Mouse (Mus musculus): ENCODE measurements around the gene Hdgfl2. TPM values are rescaled to one million over a fixed set of nuclear protein-coding genes. Genes with fewer than 3 reads are reported as not detected.

Gene Hdgfl2
- polyA plus RNA-seq, 1 experiment: 115 TPM

GRCm38 (mm10) chr17:56034040-56034725 is 45.3 kb upstream of the Hdgfl2 start:
- H3K36me3 ChIP-seq (ENCODE audit: control insufficient read depth, insufficient read depth, low read length): peaks cover 3% of the 10 kb centered on the region
- H3K4me3 ChIP-seq (ENCODE audit: control insufficient read depth, low read depth, low read length): peak overlapping the region; percentile 53
- TF ChIP-seq POLR2A (IDR thresholded peaks at IDR 0.05; ENCODE audit: control insufficient read depth, low read depth, low read length) (no peak), CTCF (IDR thresholded peaks at IDR 0.05; ENCODE audit: control insufficient read depth, insufficient read depth, insufficient replicate concordance, low read depth, low read length) (no peak)
- H3K27me3 ChIP-seq (ENCODE audit: control insufficient read depth, insufficient read depth, low read length): no peaks in the 10 kb centered on the region
- H3K4me1 ChIP-seq (ENCODE audit: control insufficient read depth, insufficient read depth, low read length): peaks cover 21% of the 10 kb centered on the region
- no peak overlapping the region for H3K27ac ChIP-seq (ENCODE audit: control insufficient read depth, insufficient read depth, low read depth, low read length)

DNA sequence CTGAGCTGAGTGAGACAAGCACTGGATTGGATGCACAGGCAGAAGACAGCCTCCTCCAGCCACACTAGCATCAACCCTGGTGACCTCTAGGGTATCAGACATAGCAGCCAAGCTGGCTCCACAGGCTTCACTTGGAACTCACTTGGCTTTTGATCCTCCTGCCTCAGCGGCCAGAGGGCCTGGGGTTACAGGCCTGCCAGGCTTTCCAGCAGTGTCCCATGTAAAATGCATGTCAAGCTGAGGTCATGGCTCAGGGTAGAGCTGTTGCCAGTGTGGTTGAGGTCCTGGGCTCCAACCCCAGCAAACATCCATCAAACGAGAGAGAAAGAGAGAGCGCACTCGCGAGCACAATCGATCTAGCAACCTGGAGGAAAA is 44.7 kb upstream of the Hdgfl2 start:
- Histone ChIP-seq H3K36me3 (ENCODE audit: control insufficient read depth, insufficient read depth, low read length) (peaks cover 3% of the 10 kb centered on the region), H3K27me3 (ENCODE audit: control insufficient read depth, insufficient read depth, low read length) (no peaks in the 10 kb centered on the region), H3K27ac (ENCODE audit: control insufficient read depth, insufficient read depth, low read depth, low read length) (no peak overlapping the region), H3K4me3 (ENCODE audit: control insufficient read depth, low read depth, low read length) (peak overlapping the region; percentile 53), H3K4me1 (ENCODE audit: control insufficient read depth, insufficient read depth, low read length) (peaks cover 21% of the 10 kb centered on the region)
- TF ChIP-seq POLR2A (IDR thresholded peaks at IDR 0.05; ENCODE audit: control insufficient read depth, low read depth, low read length) (no peak), CTCF (IDR thresholded peaks at IDR 0.05; ENCODE audit: control insufficient read depth, insufficient read depth, insufficient replicate concordance, low read depth, low read length) (no peak)

DNA sequence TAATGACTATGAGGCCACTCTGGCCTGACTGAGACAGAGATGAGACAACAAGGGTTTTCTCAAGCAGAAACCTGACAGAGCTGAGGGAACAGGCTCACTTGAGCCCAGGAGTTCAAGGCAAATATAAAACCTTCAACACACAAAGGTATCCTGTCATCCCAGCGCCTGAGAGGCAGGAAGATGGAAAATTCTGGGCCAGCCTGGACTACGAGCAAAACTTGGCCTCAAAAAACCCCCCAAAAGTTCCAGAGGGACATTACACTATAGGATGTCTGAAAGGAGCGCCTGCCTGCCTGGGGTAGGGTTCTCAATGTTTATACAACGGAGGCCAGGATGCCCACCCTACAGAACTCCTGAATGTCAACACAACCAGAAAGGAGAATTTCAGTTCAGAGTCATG is 44.2 kb upstream of the Hdgfl2 start:
- Histone ChIP-seq H3K36me3 (ENCODE audit: control insufficient read depth, insufficient read depth, low read length) (peaks cover 3% of the 10 kb centered on the region), H3K27me3 (ENCODE audit: control insufficient read depth, insufficient read depth, low read length) (no peaks in the 10 kb centered on the region), H3K27ac (ENCODE audit: control insufficient read depth, insufficient read depth, low read depth, low read length) (no peak overlapping the region), H3K4me1 (ENCODE audit: control insufficient read depth, insufficient read depth, low read length) (peaks cover 20% of the 10 kb centered on the region), H3K4me3 (ENCODE audit: control insufficient read depth, low read depth, low read length) (peak overlapping the region; percentile 53)
- TF ChIP-seq CTCF (IDR thresholded peaks at IDR 0.05; ENCODE audit: control insufficient read depth, insufficient read depth, insufficient replicate concordance, low read depth, low read length) (no peak), POLR2A (IDR thresholded peaks at IDR 0.05; ENCODE audit: control insufficient read depth, low read depth, low read length) (no peak)

GRCm38 (mm10) chr17:56036176-56036900 is 43.1 kb upstream of the Hdgfl2 start, which contains the start of gene Sh3gl1:
Sh3gl1 (minus strand) TSS chr17:56036635.
- Histone ChIP-seq H3K27ac (ENCODE audit: control insufficient read depth, insufficient read depth, low read depth, low read length) (peak within 1 kb of the TSS; percentile 92), H3K4me3 (ENCODE audit: control insufficient read depth, low read depth, low read length) (peak within 1 kb of the TSS; percentile 97), H3K36me3 (ENCODE audit: control insufficient read depth, insufficient read depth, low read length) (peaks cover 3% of the 10 kb centered on the region), H3K27me3 (ENCODE audit: control insufficient read depth, insufficient read depth, low read length) (no peaks in the 10 kb centered on the region), H3K4me1 (ENCODE audit: control insufficient read depth, insufficient read depth, low read length) (peaks cover 18% of the 10 kb centered on the region)
- TF ChIP-seq POLR2A (IDR thresholded peaks at IDR 0.05; ENCODE audit: control insufficient read depth, low read depth, low read length) (peak; percentile 89), CTCF (IDR thresholded peaks at IDR 0.05; ENCODE audit: control insufficient read depth, insufficient read depth, insufficient replicate concordance, low read depth, low read length) (peak; percentile 100)

- H3K36me3 ChIP-seq (ENCODE audit: control insufficient read depth, insufficient read depth, low read length): peaks cover 3% of the 10 kb centered on the region
- TF ChIP-seq POLR2A (IDR thresholded peaks at IDR 0.05; ENCODE audit: control insufficient read depth, low read depth, low read length) (no peak), CTCF (IDR thresholded peaks at IDR 0.05; ENCODE audit: control insufficient read depth, insufficient read depth, insufficient replicate concordance, low read depth, low read length) (no peak)
- H3K4me3 ChIP-seq (ENCODE audit: control insufficient read depth, low read depth, low read length): peak overlapping the region; percentile 92
- no peaks in the 10 kb centered on the region for H3K27me3 ChIP-seq (ENCODE audit: control insufficient read depth, insufficient read depth, low read length)
- peak overlapping the region; percentile 78 for H3K27ac ChIP-seq (ENCODE audit: control insufficient read depth, insufficient read depth, low read depth, low read length)
- peaks cover 16% of the 10 kb centered on the region for H3K4me1 ChIP-seq (ENCODE audit: control insufficient read depth, insufficient read depth, low read length)
These were observed 42.5 kb upstream of the Hdgfl2 start for GRCm38 (mm10) chr17:56036901-56037287.

GRCm38 (mm10) chr17:56038583-56039261 is 40.7 kb upstream of the Hdgfl2 start:
- Histone ChIP-seq H3K27me3 (ENCODE audit: control insufficient read depth, insufficient read depth, low read length) (no peaks in the 10 kb centered on the region), H3K4me3 (ENCODE audit: control insufficient read depth, low read depth, low read length) (no peak overlapping the region), H3K27ac (ENCODE audit: control insufficient read depth, insufficient read depth, low read depth, low read length) (no peak overlapping the region), H3K4me1 (ENCODE audit: control insufficient read depth, insufficient read depth, low read length) (peaks cover 14% of the 10 kb centered on the region), H3K36me3 (ENCODE audit: control insufficient read depth, insufficient read depth, low read length) (peaks cover 2% of the 10 kb centered on the region)
- TF ChIP-seq POLR2A (IDR thresholded peaks at IDR 0.05; ENCODE audit: control insufficient read depth, low read depth, low read length): no peak

DNA sequence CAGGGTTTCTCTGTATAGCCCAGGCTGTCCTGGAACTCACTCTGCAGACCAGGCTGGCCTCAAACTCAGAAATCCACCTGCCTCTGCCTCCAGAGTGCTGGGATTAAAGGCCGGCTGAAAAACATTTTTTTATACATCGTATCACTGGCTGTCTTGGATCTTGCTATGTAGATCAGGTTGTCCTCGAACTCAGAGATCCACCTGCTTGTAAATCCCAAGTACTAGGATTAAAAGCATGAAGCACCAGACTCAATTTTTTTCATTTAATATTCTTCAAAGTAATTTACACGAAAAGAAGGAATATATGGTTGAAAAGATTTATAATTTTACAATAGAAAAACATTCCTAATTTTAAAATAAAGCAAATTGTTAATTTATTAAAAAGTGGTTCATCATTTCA is 40.1 kb upstream of the Hdgfl2 start:
- TF ChIP-seq POLR2A (IDR thresholded peaks at IDR 0.05; ENCODE audit: control insufficient read depth, low read depth, low read length): no peak
- no peak for TF ChIP-seq CTCF (IDR thresholded peaks at IDR 0.05; ENCODE audit: control insufficient read depth, insufficient read depth, insufficient replicate concordance, low read depth, low read length)
- no peak overlapping the region for H3K27ac ChIP-seq (ENCODE audit: control insufficient read depth, insufficient read depth, low read depth, low read length)

More for the DNA sequence above, 40.1 kb upstream of the Hdgfl2 start:
- no peaks in the 10 kb centered on the region for H3K27me3 ChIP-seq (ENCODE audit: control insufficient read depth, insufficient read depth, low read length)
- no peak overlapping the region for H3K4me3 ChIP-seq (ENCODE audit: control insufficient read depth, low read depth, low read length)
- peaks cover 12% of the 10 kb centered on the region for H3K4me1 ChIP-seq (ENCODE audit: control insufficient read depth, insufficient read depth, low read length)
- H3K36me3 ChIP-seq (ENCODE audit: control insufficient read depth, insufficient read depth, low read length): no peaks in the 10 kb centered on the region; the same call in 1 of the 2 replicates

Measured in testis, adult 2 months (tissue).